Mouse (Mus musculus): ENCODE measurements at regions not wholly inside any gene's neighbourhood (a gene's known extent, or its start where the extent isn't known, plus 50 kb on each side); places are given as distances from the start of the nearest gene placed in this dataset.
A peak's percentile ranks its signal among the peaks of the same experiment; 100 is the strongest.

DNA sequence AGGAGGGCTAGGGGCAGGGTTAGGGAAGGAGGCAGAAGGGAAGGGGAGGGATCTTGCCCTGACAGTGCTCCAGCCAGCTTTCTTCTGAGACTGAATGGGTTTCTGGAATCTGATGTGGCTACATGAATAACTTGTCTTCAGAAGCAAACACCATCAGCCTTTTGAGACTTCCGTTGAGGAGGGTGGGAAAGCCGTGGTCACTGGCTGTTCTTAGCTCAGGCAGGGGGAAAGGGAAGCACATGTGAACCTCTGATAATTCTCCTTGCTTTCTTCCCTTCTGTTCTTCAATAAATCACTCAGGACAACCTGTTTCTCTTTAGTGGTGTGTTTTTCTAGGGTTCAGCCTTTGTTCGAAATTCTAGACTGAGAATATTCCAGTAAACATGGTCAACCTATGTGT, 148.9 kb downstream of the Bcl11a start:
- DNase-seq (ENCODE audit: low read depth), result no peak

DNA sequence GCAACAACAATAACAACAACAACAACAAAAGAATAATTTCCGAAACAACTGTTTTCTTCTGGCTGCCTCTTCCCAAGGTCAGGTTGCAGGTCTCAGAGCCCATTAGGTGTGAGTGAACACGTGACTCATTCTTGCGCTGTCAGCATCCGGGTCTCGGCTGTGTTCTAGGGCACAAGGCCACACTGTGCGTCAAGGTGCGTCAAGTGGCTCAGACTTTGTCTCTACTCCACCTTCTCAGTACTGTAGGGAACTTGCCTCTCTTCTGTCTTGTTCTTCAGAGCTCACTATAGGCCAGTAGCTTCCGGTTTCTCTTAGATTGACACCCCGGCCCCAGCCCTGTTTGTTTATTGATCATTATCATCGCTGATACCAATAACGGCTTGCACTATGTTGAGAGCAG, 155.5 kb downstream of the Bcl11a start:
- DNase-seq (ENCODE audit: low read depth), result no peak

DNA sequence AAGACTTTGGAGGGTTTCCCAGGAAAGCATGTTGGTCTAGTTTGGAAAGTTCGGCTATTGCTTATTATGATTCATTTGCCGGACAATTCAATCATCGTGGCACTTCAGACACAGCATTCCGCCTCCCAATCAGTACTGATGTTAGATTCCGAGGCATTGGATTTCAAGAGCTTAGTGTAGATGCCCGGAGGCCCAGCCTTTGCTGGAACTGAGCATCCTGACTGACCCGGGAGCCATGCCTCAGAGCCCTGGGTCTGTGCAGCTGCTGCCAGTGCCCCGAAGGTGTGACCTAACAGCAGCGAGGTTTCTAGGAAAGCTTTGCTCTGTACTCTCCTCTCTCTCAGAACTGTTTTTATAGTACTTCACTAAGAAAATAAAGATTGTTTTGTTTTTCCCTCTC, 156.0 kb downstream of the Bcl11a start:
- peak; percentile 59 for DNase-seq (ENCODE audit: low read depth)

DNA sequence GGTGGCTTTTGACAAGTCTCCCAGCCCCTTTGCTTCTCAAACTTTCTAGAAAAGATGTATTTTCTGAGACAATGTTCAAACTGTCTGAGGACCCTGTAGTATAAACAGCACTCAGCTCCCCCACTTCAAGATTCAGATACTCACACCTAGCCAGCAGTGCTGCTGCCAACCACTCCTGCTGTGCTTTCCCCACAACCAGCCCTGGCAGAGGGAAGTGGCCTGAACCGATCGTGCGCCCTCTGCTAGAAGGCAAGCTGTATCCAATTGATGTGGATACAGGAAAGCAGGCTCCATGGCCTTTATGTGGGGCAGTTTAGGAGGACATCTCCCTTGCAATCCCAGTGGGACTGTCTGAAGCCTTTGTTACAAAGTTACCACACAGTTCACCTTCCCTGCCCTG, 156.6 kb downstream of the Bcl11a start:
- DNase-seq (ENCODE audit: low read depth), result no peak

DNA sequence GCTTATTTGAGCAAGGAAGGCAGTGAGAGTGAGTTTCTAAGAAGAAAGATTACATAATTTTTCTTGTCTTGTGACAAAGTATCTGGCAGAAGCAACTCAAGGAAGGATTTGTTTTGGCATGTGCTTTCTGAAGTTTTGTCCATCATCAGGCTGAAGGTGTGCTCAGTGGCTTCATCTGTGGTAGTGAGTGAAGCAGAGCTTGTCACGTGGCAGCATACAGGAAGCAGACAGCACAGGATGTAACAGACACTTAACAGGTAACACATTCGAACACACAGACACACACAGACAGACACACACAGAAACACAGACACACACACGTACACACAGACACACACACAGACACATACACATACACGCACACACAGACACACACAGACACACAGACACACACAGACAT, 157.5 kb downstream of the Bcl11a start:
- DNase-seq (ENCODE audit: low read depth), result no peak

DNA sequence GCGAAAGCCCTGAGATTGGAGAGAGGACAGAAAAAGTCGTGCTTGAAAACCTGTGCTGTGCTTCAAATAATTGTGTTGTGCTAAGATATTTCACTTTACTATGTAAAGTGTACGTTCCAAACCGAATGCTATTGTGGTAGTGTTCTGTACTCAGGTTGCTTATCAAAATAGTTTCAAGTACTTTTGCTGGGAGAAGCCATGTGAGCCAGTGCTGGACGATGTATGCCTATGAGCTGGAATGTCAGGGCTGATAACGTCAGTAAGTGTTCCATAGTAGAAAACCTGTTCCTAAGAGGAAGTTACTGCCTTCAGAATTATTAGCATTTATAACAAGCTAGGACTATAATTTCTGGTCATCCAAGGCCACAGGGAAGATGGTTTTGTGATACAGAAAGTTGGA, 161.8 kb downstream of the Bcl11a start:
- no peak for DNase-seq (ENCODE audit: low read depth)

DNA sequence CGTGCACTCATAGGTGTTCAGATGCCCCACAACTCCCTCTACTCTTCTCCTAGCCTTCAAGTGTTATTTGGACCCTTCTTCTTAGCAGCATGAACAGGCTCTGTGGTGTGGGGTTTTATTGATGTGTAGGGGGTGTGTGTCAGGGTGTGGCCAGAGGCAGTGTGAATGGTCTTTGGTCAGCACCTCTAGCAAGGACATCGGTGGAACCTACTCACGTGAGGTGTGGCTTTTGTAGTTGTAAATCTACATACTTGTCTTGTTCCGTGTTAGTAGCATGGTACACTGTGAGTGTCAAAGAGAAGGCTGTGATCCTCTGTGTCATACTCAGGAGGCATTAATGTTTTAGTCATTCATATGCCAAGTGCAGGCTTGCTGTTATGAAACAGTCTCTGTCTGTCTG, 164.2 kb downstream of the Bcl11a start:
- DNase-seq (ENCODE audit: low read depth), result no peak

DNA sequence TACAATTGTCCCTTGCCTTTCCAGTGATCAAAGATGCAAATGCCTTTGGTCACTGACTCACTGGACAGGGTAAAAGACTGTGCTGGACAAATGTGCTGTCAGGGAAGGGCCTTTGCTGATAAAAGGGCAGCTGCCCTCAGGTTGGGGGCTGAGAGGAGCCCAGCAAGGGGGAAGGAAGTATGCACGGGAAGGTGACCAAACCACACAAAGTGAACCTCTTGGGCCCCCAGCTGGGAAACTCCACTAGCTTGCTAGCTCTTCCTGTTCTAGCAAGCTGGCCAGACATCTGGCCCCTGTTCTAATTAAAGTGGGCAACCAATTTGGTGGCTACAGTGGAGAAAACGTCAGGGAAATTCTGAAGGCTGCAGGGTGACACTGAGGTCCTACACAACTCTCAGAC, 165.0 kb downstream of the Bcl11a start:
- no peak for DNase-seq (ENCODE audit: low read depth)

DNA sequence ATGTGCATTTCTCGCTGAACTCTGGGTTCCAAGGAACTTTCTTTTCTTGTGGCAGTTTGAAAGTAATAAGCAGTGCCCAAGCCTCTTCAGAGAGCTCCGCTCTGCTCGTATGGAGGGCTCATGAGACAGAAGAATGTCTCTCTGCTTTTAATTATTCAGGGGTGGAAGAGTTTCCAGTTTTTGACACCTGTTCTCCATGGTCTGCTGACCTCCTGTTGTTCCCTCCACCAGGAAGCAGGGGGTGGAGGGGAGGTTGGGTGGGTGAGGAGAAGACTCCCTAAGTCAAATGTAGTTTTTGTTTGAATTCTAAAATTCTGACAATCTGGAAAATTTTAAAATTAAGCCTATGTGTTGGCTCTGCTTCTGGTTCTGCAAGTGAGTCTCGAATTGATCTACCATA, 167.5 kb downstream of the Bcl11a start:
- no peak for DNase-seq (ENCODE audit: low read depth)

DNA sequence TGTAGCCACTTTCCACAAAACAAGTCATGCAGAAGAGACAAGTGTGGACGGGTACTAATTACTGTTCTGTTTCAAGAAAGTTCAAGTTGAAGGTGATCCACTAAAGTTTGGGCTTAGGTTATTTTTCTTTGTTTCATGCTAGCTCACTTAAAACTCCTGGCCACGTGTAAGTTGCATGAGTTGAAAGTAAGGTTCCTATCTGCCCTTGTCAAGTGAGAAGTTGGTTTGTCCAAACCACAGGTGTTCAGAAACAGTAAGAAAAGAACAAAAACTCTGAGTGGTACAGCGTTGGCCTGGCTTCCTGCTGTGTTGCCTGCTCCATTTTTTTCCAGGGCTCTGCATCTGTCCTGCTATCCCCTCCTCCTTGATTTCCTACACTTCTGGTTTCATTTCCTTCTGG, 168.5 kb downstream of the Bcl11a start:
- DNase-seq (ENCODE audit: low read depth), result no peak

DNA sequence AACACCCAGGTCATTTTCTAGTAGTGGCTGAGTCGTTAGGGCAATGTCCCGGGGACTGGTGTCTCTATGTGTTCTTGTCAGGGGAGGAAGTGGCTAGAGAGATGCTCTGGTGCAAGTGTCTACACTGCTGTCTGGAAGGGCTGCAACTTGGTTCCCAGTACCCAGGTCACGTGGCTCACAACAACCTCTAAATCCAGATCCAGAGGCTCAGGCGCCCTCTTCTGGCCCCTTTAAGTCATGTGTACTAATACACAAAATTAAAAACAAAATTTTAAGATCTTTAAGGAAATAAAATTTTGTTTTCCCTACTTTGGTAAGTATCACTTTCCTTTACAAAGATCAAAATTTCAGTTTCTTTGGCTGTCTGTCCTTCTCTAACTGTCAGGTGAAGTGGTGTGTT, 169.4 kb downstream of the Bcl11a start:
- no peak for DNase-seq (ENCODE audit: low read depth)

DNA sequence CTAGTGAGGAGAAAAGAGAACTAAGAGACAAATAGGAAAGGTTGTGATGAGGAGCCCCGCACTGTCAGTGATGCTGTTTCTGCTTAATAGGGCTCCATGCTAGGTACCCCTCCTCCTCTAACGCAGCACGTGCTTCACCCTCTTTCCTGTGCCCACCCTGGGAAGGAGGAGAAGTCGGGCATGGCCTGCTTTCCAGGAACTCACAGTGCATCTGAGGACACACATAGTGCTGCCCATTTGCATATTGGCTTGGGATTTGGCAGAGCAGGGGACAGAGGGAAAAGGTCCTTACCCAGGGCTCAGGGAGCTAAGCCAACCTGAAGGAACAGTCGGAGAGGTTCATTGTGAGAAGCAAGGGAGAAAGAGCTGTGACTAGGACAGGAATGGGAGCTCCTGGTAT, 173.7 kb downstream of the Bcl11a start:
- DNase-seq (ENCODE audit: low read depth), result no peak

DNA sequence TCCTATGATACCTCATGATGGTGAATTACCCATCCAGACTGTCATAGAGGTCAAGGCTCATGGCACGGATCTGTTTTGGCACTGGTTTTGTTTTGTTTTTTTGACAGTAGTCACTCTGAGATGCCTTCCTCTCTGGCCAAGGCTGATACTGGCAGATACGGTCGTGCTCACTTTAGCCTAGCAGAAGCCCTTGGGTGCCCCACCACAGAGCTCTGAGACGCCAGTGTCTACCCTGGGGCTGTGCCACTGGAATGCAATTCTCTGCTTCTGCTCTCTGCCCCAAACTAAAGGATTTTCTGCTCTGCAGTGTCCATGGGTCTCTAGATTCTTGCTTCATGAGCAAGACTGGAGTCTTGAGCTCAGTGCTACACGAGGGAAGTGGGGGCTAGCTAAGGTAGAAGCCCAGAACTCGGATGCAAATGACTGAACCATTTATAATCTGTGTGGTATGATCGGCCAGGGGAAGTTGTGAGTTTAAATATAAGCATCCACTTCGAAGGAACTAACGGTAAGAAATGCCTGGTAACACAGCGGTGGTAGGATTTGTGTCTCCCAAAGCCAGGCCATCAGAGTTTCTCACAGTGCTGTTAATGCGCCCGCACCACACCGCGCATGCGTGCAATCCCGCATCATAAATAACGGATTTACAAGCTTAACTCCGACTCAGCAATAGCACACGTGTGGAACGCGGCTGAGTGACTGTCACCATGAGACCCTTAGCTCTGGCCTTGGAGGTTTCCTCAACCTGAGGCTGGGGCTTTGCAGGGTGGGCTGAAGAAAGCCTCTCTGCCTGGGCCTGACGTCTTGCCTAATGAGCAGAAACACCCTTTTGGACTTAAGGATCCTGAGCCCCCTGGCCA, 177.6 kb downstream of the Bcl11a start:
- DNase-seq (ENCODE audit: low read depth), result no peak

DNA sequence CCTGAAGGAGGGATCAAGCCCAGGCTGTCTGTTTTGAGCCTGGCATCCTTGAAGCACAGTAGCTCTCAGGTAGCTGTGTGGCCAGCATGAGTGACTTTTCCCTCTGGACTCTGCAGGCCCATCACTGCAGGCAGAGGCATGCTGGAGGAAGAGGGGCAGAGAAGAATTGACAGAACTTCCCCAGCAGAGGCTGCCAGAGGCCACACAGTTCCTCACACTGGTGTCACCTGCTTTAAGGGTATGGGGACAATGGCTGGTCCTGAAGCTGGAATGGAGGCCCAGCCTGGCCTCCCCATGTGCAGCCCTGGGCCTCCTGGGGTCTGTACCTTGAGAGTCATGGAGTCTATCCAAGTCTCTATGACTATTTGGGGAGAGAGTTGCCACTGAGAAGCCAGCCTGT, 179.9 kb downstream of the Bcl11a start:
- DNase-seq (ENCODE audit: low read depth), result no peak

DNA sequence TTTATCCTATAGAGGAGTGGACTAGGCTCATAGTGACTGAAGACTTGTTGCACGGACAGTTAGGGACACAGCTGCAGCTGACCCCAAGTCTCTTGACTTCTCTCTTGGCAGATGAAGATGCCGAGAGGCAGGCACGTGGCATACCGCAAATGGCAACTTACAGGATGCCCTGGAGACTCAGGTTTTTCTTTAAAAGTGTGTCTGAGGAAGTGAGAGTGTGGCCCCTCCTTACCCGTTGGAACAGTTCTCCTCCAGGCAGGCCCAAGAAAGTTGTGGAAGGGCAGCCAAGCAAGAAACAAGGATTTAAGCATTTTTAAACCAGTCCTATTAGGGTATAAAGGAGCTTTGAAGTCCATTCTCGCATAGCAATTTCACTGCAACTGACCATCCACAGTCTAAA, 180.5 kb downstream of the Bcl11a start:
- DNase-seq (ENCODE audit: low read depth), result no peak

DNA sequence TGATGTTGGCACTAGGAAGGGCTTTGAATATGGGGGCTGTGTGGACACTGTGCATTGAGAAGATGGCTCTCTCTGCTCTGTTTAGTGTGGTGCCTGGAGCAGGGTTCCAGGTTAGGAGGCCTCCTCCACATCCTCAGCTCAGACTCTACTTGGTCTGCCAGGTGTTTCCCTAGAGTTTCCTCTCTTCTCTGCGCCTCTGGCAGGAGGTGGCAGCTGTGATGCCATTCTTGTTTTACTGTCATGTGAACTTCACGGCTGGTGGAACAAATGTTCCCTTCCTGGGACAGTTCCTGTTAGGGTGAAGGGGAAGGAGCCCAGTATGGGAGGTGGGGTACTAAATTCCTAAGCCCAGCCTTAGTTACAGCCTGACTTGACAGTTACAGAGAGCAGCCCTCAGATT, 181.8 kb downstream of the Bcl11a start:
- no peak for DNase-seq (ENCODE audit: low read depth)

DNA sequence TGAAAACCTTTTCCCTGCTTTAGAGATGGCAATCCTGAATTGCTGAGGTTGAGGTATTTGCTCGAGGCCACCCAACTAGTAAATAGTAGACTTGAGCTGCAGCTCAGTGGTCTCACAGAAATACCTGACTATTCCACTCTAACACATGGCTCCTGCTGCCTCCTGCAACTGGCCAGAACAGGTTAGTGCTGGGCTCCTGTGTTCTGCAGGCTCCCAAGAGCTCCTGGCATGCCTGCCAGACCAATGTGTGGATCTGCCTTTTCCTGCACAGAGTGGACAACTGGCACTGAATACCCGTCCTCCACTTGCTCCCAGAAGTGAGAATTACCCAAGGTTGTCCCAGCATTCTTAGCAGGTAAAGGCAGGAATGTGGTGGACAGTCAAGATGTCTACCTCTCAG, 191.2 kb downstream of the Bcl11a start:
- no peak for DNase-seq (ENCODE audit: low read depth)

DNA sequence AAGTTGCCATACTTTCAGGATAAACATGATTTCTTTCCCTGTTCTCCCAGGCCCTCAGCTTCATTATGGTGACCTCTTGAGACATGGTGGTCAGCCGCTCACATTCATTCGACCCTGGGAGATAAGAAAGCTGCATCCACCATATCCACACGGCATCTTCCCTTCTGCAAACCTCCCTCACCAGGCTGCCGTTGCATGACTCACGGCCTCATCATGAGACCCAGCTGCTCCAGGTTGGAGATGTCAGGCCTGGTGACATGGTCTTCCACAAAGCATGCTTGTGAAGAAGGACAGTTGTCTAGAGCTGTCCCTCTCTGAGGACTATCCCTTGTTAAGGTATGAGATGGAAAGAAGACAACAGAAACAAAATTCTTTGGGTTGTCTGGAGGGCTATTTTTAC, 203.8 kb downstream of the Bcl11a start:
- DNase-seq (ENCODE audit: low read depth), result no peak

DNA sequence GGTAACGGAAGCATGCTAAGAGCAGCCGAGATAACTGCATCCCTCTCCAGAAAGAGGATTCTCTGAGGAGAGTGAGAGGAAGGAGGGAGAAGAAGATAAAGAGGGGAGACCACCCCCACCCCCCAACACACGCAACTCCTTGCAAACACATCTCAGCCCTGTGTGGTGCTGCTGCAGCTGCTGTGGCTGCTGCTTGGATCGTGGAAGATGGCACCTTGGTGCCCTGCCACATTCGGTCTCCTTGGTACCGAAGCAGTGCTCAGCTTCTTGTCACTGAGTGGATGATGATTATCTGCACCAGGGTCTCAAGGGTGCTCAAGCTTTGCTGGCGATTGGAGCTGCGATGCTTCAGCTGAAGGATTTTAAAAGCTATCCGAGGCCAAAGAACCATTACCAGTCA, 204.7 kb downstream of the Bcl11a start:
- DNase-seq (ENCODE audit: low read depth), result no peak

DNA sequence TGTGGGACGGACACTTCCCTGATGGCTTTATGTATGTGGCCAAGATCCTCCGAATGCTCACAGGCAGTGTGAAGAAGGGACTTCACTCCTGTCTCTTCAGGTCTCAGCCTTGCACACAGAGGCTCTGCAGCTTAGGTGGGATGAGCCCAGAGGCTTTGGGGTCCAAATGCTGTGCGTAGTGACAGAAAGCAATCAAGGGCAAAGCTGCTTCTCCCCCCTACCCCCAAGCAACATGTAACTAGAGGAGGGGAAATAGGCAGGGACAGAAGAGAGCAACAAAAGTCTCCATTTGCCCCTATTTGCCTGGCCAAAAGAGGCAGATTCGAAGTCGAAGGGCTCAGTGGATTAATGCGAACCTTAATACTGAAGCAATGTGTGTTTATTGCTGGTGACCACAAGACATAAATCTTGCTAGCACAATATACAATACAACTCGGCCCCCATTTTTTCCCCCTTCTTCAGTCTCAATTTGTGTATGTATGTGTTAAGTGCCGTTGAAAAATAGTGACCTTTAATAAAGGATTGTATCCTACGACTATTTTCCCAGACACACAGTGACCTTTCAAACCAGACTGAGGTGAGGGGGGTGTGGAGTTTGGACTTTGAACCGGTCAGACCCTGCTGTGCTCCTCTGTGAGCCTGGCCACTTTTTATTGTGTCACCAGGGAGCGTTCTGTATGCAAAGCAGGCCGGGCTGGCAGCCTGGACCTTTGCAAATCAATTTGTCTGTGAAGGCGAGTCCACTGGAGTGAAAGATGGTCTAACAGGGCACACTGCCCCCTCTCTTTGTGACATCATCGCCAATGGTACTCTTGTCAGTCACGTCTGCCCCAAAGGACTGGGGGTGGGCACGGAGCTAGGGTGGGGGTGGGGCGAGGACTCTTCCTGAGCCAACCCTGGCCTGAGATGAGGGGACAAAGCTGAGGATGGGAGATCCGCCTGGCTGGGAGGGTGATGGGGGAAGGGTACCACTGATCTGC, 208.6 kb downstream of the Bcl11a start:
- DNase-seq (ENCODE audit: low read depth), result no peak

DNA sequence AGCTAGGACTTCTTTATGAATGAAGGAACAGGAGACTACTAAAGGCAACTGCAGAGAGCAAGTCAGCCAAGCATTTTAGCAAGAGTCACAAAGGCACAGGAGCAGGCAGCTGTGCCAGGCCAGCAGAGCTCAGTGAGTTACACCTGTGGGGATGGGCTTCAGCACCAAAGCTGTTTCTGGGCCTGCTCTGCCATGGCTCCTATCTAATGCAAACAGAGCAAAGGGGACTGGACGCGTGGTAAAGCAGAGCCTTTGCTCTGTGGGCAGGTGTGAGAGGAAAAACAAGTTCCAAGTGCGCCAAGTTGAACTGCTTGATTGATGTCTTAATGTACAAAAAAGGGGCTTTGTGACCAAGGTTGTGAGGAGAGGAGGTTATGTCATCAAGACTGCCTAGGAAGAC, 215.4 kb downstream of the Bcl11a start:
- DNase-seq (ENCODE audit: low read depth), result no peak

DNA sequence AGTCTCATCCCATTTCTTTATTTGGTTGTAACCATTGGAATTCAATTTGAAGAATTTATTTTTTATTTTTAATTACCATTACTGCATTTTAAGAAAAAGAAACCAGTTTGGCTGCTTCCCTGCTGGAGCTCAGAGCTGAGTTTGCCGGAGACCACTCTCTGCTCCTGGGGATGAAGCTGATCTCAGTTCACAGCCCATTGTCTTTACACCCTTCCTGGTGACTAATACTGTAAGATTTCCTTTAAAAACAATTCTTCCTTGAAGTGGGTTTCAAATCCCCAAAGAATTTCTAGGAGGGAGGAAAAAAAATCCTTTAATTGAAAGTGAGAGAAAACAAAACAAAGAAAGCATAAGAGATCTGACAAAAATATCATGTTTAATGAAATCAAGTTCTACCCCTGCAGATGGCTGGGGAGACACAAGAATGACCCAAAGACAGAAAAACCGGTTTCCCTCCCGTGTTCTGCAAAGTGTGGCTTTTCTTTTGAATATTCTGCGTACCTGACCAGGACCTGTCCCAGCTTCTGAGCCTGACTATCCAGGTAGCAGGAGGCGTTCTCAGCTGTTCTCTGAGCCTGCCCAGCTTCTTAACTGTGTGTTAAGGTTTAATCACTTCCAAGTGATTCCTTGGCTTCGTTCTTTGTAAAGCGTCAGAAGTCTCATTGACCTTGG, 216.1 kb downstream of the Bcl11a start:
- no peak for DNase-seq (ENCODE audit: low read depth)
